Mouse (Mus musculus): Measurements from ENCODE around the gene Scml4. TPM values are rescaled to one million over a fixed set of nuclear protein-coding genes. Genes with fewer than 3 reads are reported as not detected.
A peak's percentile ranks its signal among the peaks of the same experiment; 100 is the strongest.

The Scml4 gene
- polyA plus RNA-seq, 1 experiment, result 0.56 TPM

GRCm38 (mm10) chr10:42917355-42917754 is 57.2 kb downstream of the Scml4 start:
- Histone ChIP-seq H3K27ac (ENCODE audit: control insufficient read depth, insufficient read depth, low read depth, low read length) (no peak overlapping the region), H3K36me3 (ENCODE audit: control insufficient read depth, insufficient read depth, low read length) (no peaks in the 10 kb centered on the region), H3K4me3 (ENCODE audit: control insufficient read depth, low read depth, low read length) (no peak overlapping the region), H3K27me3 (ENCODE audit: control insufficient read depth, insufficient read depth, low read length) (no peaks in the 10 kb centered on the region), H3K4me1 (ENCODE audit: control insufficient read depth, insufficient read depth, low read length) (no peaks in the 10 kb centered on the region; the same call in 1 of the 2 replicates)
- TF ChIP-seq POLR2A (IDR thresholded peaks at IDR 0.05; ENCODE audit: control insufficient read depth, low read depth, low read length), result no peak
- TF ChIP-seq CTCF (IDR thresholded peaks at IDR 0.05; ENCODE audit: control insufficient read depth, insufficient read depth, insufficient replicate concordance, low read depth, low read length), result no peak

- H3K36me3 ChIP-seq (ENCODE audit: control insufficient read depth, insufficient read depth, low read length), result no peaks in the 10 kb centered on the region
- H3K27me3 ChIP-seq (ENCODE audit: control insufficient read depth, insufficient read depth, low read length), result no peaks in the 10 kb centered on the region
- no peak overlapping the region for H3K4me3 ChIP-seq (ENCODE audit: control insufficient read depth, low read depth, low read length)
- H3K27ac ChIP-seq (ENCODE audit: control insufficient read depth, insufficient read depth, low read depth, low read length), result no peak overlapping the region
- H3K4me1 ChIP-seq (ENCODE audit: control insufficient read depth, insufficient read depth, low read length), result no peaks in the 10 kb centered on the region; the same call in 1 of the 2 replicates
- TF ChIP-seq CTCF (IDR thresholded peaks at IDR 0.05; ENCODE audit: control insufficient read depth, insufficient read depth, insufficient replicate concordance, low read depth, low read length), result no peak
- no peak for TF ChIP-seq POLR2A (IDR thresholded peaks at IDR 0.05; ENCODE audit: control insufficient read depth, low read depth, low read length)
Observed at GRCm38 (mm10) chr10:42919786-42920185, 59.6 kb downstream of the Scml4 start.

- H3K4me1 ChIP-seq (ENCODE audit: control insufficient read depth, insufficient read depth, low read length), result peaks cover 5% of the 10 kb centered on the region
- no peaks in the 10 kb centered on the region for H3K36me3 ChIP-seq (ENCODE audit: control insufficient read depth, insufficient read depth, low read length)
- no peaks in the 10 kb centered on the region for H3K27me3 ChIP-seq (ENCODE audit: control insufficient read depth, insufficient read depth, low read length)
- H3K27ac ChIP-seq (ENCODE audit: control insufficient read depth, insufficient read depth, low read depth, low read length), result no peak overlapping the region
- peak overlapping the region; percentile 56 for H3K4me3 ChIP-seq (ENCODE audit: control insufficient read depth, low read depth, low read length)
- TF ChIP-seq POLR2A (IDR thresholded peaks at IDR 0.05; ENCODE audit: control insufficient read depth, low read depth, low read length) (no peak), CTCF (IDR thresholded peaks at IDR 0.05; ENCODE audit: control insufficient read depth, insufficient read depth, insufficient replicate concordance, low read depth, low read length) (no peak)
Observed at GRCm38 (mm10) chr10:42925103-42925866, 65.1 kb downstream of the Scml4 start.

- H3K27ac ChIP-seq (ENCODE audit: control insufficient read depth, insufficient read depth, low read depth, low read length), result no peak overlapping the region
- H3K4me3 ChIP-seq (ENCODE audit: control insufficient read depth, low read depth, low read length), result no peak overlapping the region
- H3K4me1 ChIP-seq (ENCODE audit: control insufficient read depth, insufficient read depth, low read length), result peaks cover 4% of the 10 kb centered on the region
- H3K27me3 ChIP-seq (ENCODE audit: control insufficient read depth, insufficient read depth, low read length), result no peaks in the 10 kb centered on the region
- H3K36me3 ChIP-seq (ENCODE audit: control insufficient read depth, insufficient read depth, low read length), result no peaks in the 10 kb centered on the region
- TF ChIP-seq POLR2A (IDR thresholded peaks at IDR 0.05; ENCODE audit: control insufficient read depth, low read depth, low read length), result no peak
Observed at GRCm38 (mm10) chr10:42930121-42930650, 70.0 kb downstream of the Scml4 start.

- Histone ChIP-seq H3K27me3 (ENCODE audit: control insufficient read depth, insufficient read depth, low read length) (no peaks in the 10 kb centered on the region), H3K4me1 (ENCODE audit: control insufficient read depth, insufficient read depth, low read length) (no peaks in the 10 kb centered on the region), H3K27ac (ENCODE audit: control insufficient read depth, insufficient read depth, low read depth, low read length) (no peak overlapping the region), H3K36me3 (ENCODE audit: control insufficient read depth, insufficient read depth, low read length) (no peaks in the 10 kb centered on the region), H3K4me3 (ENCODE audit: control insufficient read depth, low read depth, low read length) (no peak overlapping the region)
- TF ChIP-seq CTCF (IDR thresholded peaks at IDR 0.05; ENCODE audit: control insufficient read depth, insufficient read depth, insufficient replicate concordance, low read depth, low read length), result no peak
- TF ChIP-seq POLR2A (IDR thresholded peaks at IDR 0.05; ENCODE audit: control insufficient read depth, low read depth, low read length), result no peak
Observed at GRCm38 (mm10) chr10:42932862-42933480, 72.8 kb downstream of the Scml4 start.

GRCm38 (mm10) chr10:42934672-42935071 is 74.5 kb downstream of the Scml4 start:
- H3K4me3 ChIP-seq (ENCODE audit: control insufficient read depth, low read depth, low read length), result no peak overlapping the region
- H3K27me3 ChIP-seq (ENCODE audit: control insufficient read depth, insufficient read depth, low read length), result no peaks in the 10 kb centered on the region
- TF ChIP-seq POLR2A (IDR thresholded peaks at IDR 0.05; ENCODE audit: control insufficient read depth, low read depth, low read length), result no peak
- TF ChIP-seq CTCF (IDR thresholded peaks at IDR 0.05; ENCODE audit: control insufficient read depth, insufficient read depth, insufficient replicate concordance, low read depth, low read length), result no peak
- H3K36me3 ChIP-seq (ENCODE audit: control insufficient read depth, insufficient read depth, low read length), result no peaks in the 10 kb centered on the region
- H3K4me1 ChIP-seq (ENCODE audit: control insufficient read depth, insufficient read depth, low read length), result no peaks in the 10 kb centered on the region
- no peak overlapping the region for H3K27ac ChIP-seq (ENCODE audit: control insufficient read depth, insufficient read depth, low read depth, low read length)

GRCm38 (mm10) chr10:42936205-42936604 is 76.0 kb downstream of the Scml4 start:
- no peak for TF ChIP-seq POLR2A (IDR thresholded peaks at IDR 0.05; ENCODE audit: control insufficient read depth, low read depth, low read length)
- TF ChIP-seq CTCF (IDR thresholded peaks at IDR 0.05; ENCODE audit: control insufficient read depth, insufficient read depth, insufficient replicate concordance, low read depth, low read length), result no peak
- H3K27me3 ChIP-seq (ENCODE audit: control insufficient read depth, insufficient read depth, low read length), result no peaks in the 10 kb centered on the region
- H3K4me3 ChIP-seq (ENCODE audit: control insufficient read depth, low read depth, low read length), result no peak overlapping the region
- H3K4me1 ChIP-seq (ENCODE audit: control insufficient read depth, insufficient read depth, low read length), result peaks cover 4% of the 10 kb centered on the region
- no peak overlapping the region for H3K27ac ChIP-seq (ENCODE audit: control insufficient read depth, insufficient read depth, low read depth, low read length)
- no peaks in the 10 kb centered on the region for H3K36me3 ChIP-seq (ENCODE audit: control insufficient read depth, insufficient read depth, low read length)
